Mouse (Mus musculus) liver, embryonic 14.5 days (tissue): ENCODE measurements around the gene Arpc4.

ENCODE experiments used
- CTCF ChIP-seq: IDR thresholded peaks from 2 replicates; pipeline ENCODE4 v1.5.1; 2016; ENCODE audit warnings: antibody characterized with exemption, low read depth, control low read depth
- EP300 ChIP-seq: IDR thresholded peaks from 2 replicates; pipeline ENCODE4 v1.6.1; 2016; ENCODE audit warnings: antibody characterized with exemption, low read depth

DNA sequence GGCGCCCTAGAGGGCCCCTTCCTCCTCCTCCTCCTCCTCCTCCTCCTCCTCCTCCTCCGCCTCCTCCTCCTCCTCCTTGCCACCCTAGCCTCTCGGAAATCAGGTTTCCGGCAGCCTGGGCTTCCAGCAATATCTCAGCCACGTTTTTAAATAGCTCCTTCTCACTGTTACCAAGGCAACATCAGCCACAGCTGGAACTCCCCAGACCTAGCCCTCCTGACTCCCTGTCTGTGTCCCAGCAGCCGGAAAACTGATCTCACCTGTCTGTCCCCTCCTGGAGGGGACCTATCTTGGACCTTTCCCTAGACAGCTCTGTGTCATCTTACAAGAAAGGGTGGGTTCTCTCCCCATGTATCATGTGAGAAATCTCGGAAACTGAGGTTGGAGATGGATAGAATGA lies 35.6 kb upstream of the Arpc4 start:
- no peak for TF ChIP-seq CTCF
- TF ChIP-seq EP300 = no peak
